Mouse (Mus musculus): ENCODE measurements around the gene Mafk. TPM values are rescaled to one million over a fixed set of nuclear protein-coding genes. Genes with fewer than 3 reads are reported as not detected.

Gene Mafk
- total RNA-seq, 2 experiments from 2014 or later, result 8.9 to 9.2 TPM

DNA sequence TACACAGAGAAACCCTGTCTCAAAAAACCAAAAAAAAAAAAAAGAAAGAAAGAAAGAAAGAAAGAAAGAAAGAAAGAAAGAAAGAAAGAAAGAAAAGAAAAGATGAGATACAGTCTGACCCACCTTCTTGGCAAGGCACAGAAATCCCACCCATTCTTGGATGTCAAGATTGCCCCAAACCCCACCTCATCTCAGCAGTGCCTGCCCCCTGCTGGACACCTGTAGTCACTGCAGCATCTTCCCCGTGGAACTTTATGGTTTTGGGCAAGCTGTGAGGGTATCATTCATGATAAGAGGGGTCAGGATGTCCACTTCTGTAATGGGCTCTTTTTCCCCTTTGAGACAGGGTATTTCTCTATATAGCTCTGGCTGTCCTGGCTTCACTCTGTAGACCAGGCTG, 26.0 kb downstream of the Mafk start:
- DNase-seq (ENCODE audit: low spot score in 2 of 2), result no peak

GRCm38 (mm10) chr5:139818056-139818455, 26.7 kb downstream of the Mafk start:
- no peak for DNase-seq (ENCODE audit: low spot score in 2 of 2)

DNA sequence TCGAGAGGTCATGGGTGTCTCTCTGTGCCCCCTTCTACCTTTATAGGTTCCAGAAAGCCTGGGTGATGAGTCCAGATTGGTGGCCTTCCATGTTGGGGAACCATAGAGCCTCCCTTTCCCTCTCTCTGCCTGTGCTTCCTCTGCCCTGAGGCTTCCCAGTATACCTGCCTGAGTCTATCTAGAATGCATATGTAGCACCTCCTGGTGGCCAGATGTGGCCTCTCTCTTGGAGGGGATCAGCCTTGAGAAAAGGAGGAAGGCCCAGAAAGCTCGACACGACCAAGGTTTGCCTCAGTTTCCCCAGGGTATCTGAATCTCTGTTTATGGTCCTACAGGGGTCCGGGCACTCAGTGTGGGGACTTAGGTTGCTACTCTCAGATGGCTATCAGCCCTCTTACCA, 27.5 kb downstream of the Mafk start:
- peak in 1 of 2 experiments; percentile 46 for DNase-seq (ENCODE audit: low spot score in 2 of 2)

DNA sequence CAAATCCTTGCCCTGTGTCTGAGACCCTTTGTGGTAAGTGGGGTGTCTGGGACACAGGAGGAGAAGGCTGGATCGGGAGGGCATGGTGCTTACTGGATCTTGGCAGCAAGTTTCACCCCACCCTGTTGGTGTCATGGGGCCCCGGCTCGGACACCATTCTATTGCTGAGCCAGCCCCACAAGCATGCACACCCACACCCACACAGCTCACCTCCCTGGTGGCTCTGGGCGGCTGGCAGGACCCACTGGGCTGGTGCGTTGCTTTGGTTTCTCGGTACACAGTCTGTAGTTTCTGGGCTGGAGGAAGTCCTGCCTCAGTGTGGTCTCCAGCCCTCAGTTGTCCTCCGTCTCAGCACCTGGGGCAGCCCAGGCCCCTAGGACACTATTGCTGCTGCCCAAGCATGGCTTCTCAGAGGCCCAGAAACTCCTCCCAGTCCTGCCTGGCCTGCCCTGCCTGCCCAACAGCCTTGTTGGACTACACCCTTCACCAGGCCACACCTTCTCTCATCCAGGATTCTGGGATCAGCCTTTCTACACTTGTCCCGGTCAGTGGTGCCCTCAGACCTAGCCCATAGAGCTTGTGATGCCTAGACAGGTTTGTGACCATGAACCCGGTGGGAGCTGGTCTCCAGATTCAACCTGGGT, 28.3 kb downstream of the Mafk start, which contains the start of gene Tmem184a:
Tmem184a (minus strand) TSS at position 380 of the 644 bp plus-strand sequence.
- no peak for DNase-seq (ENCODE audit: low spot score in 2 of 2)

DNA sequence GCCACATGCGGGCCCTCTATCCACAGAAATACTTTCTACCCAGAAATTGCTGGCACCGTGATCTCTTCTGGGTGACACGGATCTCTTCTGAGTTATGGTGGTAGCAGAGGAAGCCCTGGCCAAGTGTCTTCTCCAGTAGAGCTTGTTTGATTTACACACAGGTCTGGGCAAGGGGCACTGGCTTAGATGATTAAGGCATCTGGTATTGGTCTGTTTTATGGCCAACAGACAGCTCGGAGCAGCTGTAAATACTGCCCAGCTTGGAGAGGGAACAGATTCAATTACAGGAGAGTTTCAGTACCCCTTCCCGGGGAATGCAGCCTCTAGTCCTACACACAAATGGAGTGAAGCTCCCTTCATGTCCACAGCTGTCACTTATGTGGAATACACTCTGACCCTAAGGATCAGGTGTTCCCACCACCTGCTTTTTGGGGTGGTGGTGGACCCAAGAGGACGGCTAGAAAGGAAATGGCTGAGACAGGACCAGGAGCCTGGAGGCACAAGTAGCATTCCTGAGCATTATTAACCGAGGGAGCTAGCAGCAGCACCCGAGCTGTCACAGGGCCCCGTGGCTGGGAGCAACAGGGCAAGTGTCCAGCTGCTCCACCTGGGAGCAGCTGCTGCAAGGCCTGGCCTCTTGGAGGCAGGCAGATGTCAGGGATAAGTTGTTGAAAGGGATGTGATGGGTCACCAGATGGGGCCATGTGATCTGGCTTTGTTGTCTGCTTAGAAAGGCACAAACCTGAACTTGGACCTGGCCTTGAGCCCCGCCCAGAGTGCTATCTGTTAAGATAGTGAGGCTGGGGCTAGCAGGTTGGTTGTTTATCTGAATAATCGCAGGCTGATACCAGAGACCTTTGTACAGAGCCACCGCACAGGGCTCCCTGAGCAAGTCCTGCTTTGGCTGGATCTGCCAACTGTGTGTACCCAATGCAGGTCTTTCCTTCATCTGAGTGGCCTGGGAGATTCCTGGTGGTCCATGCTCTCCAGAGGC, 30.4 kb downstream of the Mafk start:
- no peak for DNase-seq (ENCODE audit: low spot score in 2 of 2)

GRCm38 (mm10) chr5:139824531-139824930, 33.2 kb downstream of the Mafk start:
- no peak for DNase-seq (ENCODE audit: low spot score in 2 of 2)

- DNase-seq (ENCODE audit: low spot score in 2 of 2), result no peak
These were observed 34.6 kb downstream of the Mafk start for GRCm38 (mm10) chr5:139825947-139826346.

DNA sequence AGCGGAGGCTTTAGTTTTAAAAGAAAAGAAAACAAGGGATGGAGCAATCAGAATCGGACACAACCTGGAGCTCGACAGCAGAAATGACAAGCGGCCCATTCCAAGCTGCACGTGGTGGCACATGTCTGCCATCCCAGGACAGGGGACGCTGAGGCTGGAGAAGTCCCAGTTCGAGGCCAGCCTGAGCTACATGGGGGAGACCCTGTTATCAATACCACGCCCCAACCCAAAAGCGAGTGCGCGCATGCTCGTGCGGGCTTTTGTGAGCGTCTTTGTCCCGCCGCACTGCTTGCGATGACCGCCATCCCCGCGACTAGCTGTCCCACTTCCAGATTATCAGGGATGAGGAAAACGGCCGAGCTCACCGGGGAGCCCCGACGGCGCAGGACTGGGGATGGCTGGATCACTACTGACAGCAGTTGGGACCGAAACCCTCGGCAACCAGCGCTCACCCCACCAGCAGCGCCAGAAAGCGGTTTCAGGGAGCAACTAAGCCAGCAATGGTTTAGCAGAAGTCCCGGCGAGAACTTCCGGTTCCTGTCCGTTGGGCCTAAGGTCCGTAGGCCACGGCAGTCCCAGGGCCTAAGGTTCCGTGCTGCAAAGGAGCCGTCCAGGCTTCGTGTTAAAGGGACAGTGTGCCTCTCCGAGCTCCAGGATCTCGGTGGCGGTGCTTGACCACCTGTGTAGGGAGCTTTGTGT, 35.2 kb downstream of the Mafk start, which contains the start of the genes Gm26938 and Psmg3:
Gm26938 (minus strand) TSS at position 51 of the 699 bp plus-strand sequence.
Psmg3 (minus strand) TSS at position 529 of the 699 bp plus-strand sequence.
- peak; percentile 82 to 90 for DNase-seq (ENCODE audit: low spot score in 2 of 2)

DNA sequence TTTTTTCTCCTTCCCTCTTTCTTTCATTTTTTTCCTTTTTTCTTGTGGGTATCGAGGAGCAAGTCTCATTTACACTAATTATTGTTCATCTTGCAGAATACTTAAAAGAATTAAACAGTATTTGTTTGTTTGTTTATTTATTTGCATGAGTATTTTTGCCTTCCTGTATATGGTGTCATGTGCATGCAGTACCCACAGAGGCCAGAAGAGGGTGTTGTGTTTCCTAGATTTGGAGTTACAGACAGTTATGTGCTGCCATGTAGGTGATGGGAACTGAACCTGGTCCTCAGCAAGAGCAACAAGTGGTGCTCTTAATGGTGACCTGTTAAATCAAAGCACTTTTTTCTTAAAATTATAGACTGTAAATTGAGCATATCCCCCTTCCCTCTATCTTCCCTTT, 36.3 kb downstream of the Mafk start:
- no peak for DNase-seq (ENCODE audit: low spot score in 2 of 2)

GRCm38 (mm10) chr5:139829384-139829783, 38.1 kb downstream of the Mafk start:
- DNase-seq (ENCODE audit: low spot score in 2 of 2), result peak; percentile 20 to 39

DNA sequence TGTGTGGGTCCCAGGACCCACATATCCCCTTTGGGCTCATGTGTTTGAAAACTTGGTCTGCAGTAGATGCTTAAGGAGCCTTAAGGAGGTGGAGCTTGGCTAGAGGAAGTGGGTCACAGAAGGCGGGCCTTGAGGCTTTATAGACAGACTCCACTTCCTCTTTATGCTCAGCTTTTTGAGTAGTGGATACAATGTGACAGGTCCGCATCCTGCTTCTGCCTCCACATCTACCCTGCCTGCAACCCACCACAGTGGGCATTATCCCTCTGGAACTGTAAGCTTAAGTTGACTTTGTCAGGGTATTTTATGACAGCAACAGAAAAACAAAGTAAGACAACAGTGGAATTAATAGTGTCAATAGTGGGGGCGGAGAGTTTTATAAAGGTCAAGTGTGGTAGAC, 39.4 kb downstream of the Mafk start:
- DNase-seq (ENCODE audit: low spot score in 2 of 2), result no peak

- DNase-seq (ENCODE audit: low spot score in 2 of 2), result no peak
These were observed 40.8 kb downstream of the Mafk start for GRCm38 (mm10) chr5:139832125-139832524.

DNA sequence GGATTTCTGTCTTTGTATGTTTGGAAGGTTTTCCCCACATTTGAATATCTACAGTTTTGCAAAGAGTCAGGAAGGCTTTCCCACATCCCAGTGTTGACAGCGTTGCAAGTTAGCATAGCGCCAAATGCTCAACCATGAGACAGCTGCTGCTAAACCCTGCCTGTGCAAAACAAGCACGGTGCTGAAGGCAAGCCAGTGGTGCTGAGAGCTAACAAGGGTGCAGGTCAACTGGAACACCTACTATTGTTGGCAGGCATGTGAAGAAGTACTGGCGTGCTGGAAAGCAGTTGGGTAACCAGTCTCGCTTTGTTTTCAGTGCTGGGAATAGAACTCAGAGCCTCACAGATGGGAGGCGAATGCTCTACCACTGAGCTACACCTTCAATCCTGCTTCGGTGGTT, 44.4 kb downstream of the Mafk start:
- DNase-seq (ENCODE audit: low spot score in 2 of 2), result no peak

GRCm38 (mm10) chr5:139838476-139838892, 47.2 kb downstream of the Mafk start:
- peak; percentile 28 to 73 for DNase-seq (ENCODE audit: low spot score in 2 of 2)

DNA sequence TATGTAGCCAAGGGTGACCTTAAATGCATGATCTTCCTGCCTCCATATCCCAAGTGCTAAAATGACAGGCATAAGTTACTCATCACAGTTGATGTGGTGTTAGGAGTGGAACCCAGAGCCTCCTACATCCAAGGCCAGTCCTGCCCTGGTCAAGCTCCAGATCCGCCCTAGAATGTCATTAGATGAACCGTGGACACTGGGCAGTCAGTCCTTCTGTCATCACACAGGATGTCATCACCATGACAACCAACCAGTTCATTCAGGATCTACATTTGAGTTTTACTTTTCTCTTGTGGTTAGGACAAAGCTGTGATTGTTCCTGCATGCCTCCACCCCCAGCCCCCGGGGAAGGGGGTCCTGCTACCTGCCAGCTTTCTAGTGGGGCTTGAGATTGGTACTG, 47.8 kb downstream of the Mafk start:
- DNase-seq (ENCODE audit: low spot score in 2 of 2), result no peak

- no peak for DNase-seq (ENCODE audit: low spot score in 2 of 2)
These were observed 58.5 kb downstream of the Mafk start for GRCm38 (mm10) chr5:139849626-139850320.

Small RNA genes lying within 50 kb of the gene (microRNA-seq; reads per million reads assigned to microRNA genes)
- 1.7 to 4.4 reads per million in 2 experiments for gene Mir7037

Other genes with a start within 250 kb of the Mafk start
- gene Uncx, start 248.0 kb upstream of the Mafk start, total RNA-seq (2021), result under 1 TPM; 0.23 to 0.30 TPM
- gene Micall2, start 55.2 kb upstream of the Mafk start, total RNA-seq (2021), result 1 to 10 TPM; 1.5 to 2.1 TPM
- 100 to 1,000 TPM in 1 of 2 experiments, 10 to 100 TPM in 1; 96.3 to 103 TPM for gene Ints1, start 15.8 kb upstream of the Mafk start, total RNA-seq (2021)
- under 1 TPM; 0.35 to 0.53 TPM for gene Tmem184a, start 28.4 kb downstream of the Mafk start, total RNA-seq (2021)
- not detected for gene Gm26938, start 34.9 kb downstream of the Mafk start, total RNA-seq (2021)
- 10 to 100 TPM; 19.3 TPM for gene Psmg3, start 35.4 kb downstream of the Mafk start, total RNA-seq (2021)
- 10 to 100 TPM; 32.3 to 36.1 TPM for gene Elfn1, start 116.4 kb downstream of the Mafk start, total RNA-seq (2021)